Mouse (Mus musculus) left cerebral cortex, postnatal 4 days (tissue): ENCODE data around the gene Gm12394. TPM values are rescaled to one million over a fixed set of nuclear protein-coding genes. Genes with fewer than 3 reads are reported as not detected.
"Not testable (repeated sequence)": the region's sequence is repeated elsewhere in the genome, so short reads cannot be mapped to it uniquely, and the experiment has no call there.

Experiments
- DNase-seq: peaks from one replicate; pipeline ENCODE4 v3.0.0-alpha.2; 2022
- intact Hi-C: fragments of 180-260 bp; cut with DNase I; formaldehyde crosslinking; loops from one replicate; pipeline ENCODE4 v1.15.1; 2025
- total RNA-seq, 2 experiments: library from RNA; stranded (reverse); gene quantifications; 2 replicates each; pipeline ENCODE4 v1.2.3; 2021

Gm12394 gene
- total RNA-seq, 2 experiments from 2014 or later: 1.4 to 1.7 TPM

DNA sequence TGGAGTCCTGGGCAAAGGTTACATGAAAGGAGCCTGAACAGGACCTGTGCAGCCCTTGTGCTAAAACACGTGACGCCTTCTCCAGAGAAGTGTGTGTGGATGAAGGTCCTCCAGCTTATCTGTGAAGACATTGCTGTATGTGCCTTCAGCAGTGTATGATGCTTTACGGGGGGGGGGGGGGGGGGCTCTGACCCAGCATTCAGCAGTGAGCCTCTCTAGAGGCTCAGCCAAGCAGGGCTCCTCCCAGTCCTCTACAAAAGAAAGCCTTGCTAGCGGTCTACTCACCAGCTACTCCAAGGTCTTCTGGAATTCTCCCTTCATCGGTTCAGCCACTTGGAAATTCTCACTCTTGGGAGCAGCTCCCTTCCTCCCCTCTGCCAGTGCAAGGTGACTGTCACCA lies 6.9 kb upstream of the Gm12394 start:
- intact Hi-C loops, DNase-seq: not testable (repeated sequence)

DNA sequence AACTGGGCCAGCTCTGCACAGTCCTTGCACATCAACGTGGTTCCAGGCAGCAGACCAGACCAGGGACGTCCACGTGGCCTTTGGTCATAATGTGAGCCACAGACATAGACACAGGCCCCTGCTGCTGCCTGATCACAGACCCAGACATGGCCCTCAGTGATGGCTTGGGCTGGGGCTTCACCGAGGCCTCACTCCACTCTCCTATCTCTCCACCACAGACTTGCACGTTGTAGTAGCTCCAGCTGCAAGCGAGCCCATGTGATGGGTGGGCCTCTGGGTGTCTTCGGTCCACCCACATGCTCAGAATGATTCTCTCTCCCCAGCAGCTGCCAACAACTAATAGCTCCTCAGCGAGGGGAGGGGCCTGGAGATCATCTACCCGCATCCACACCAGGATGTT lies 3.9 kb upstream of the Gm12394 start:
- DNase-seq, intact Hi-C loops: not testable (repeated sequence)

DNA sequence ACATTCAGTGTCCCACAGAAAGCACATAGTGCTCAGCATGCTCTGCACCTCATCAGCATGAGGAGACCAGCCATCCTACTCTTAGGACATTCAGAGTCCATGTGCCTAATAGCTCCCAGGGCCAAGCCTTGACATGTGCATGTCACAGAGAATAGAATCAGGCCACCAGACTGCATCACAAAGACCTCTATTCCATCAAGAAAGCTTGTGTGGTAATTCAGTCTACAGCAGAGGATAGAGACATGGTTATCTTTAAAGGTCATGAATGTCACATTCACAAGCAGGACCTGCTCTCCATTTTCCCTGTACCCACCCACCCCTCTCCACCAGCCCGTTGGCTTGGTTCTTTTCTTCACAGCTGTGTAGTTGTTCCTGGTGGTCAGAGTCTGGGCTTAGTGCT lies 2.8 kb downstream of the Gm12394 start, which contains the start of gene Fam205a1:
Gene Fam205a1 (minus strand): TSS at position 101 of the 400 bp plus-strand sequence.
- DNase-seq, intact Hi-C loops: not testable (repeated sequence)

DNA sequence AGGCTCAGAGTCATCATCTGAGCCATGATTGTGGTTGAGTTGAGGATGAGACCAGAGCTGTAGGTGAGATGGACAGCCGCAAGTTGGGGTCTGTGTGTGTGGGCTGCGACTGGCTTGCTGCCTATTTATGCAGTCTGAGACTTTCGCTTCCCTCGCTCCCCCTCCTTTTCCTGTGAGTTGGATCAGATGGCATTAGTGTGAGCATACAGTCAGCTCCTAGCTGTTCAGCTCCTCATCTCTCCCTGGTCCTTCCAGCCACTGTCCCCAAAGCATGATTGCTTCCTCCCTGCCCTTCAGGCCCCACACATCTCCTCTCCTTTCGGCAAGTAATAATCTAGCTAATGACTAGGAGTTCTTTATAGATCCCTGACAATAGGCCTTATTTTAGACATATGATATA lies 82.7 kb downstream of the Gm12394 start, which contains the start of gene Ccl21a:
Gene Ccl21a (minus strand): TSS at position 101 of the 400 bp plus-strand sequence.
- DNase-seq, intact Hi-C loops: not testable (repeated sequence)

DNA sequence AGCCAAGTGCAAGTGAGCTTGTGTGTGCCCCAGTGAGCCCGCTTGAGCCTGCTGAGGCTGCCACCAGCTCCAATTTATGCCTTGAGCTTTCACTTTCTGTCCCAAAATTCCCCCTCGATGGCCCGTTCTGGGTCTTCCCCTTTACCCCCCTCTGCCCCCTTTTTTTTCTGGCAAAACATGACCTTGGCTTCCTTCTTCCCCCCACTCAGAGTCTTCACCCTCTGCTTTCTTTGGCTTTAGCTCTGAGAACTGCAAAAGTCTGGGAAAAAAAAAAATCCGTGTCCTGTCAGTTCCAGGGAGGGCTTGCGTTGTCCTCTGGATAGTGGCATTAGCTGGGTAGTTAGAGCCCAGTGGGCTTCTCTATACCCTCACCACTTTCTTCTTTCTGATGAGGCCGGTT lies 100.1 kb downstream of the Gm12394 start, which contains the start of gene Ccl19:
Gene Ccl19 (minus strand): TSS at position 101 of the 400 bp plus-strand sequence.
- DNase-seq, intact Hi-C loops: not testable (repeated sequence)

DNA sequence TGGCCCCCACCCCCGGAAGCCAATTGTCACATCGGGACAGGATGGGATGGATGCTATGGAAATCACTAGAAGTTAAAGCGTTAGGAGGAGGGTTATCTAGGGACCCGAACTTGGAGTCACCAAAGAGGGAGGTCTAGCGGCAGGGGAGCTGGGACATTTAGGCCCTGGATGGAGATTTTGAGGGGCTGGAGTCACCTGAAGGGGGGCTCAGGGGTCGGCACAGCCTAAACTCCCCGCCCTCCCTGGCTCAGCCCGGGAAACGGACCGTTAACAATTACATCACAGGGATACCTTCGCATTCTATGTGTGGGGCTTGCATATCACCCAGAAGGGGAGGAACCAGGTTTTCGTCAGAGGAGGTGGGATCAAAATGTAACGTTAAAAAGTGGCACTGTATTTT lies 121.3 kb downstream of the Gm12394 start, which contains the start of gene 4930578G10Rik:
Gene 4930578G10Rik (plus strand): TSS at position 301 of the 400 bp plus-strand sequence.
- DNase-seq, intact Hi-C loops: not testable (repeated sequence)

Other genes with a start within 250 kb of the Gm12394 start
- not detected for gene Gm10591, start 244.6 kb downstream of the Gm12394 start, total RNA-seq
- 10 to 100 TPM in 1 of 2 experiments, 1 to 10 TPM in 1; 9.3 to 11.7 TPM for gene Gm2564, start 227.1 kb downstream of the Gm12394 start, total RNA-seq
- 1 to 10 TPM in 1 of 2 experiments, not detected in 1; 2.0 TPM for gene Ccl27b, start 201.5 kb downstream of the Gm12394 start, total RNA-seq
- gene Il11ra2, start 194.9 kb downstream of the Gm12394 start, total RNA-seq: not detected
- gene 4930578G10Rik, start 121.2 kb downstream of the Gm12394 start, total RNA-seq: 1 to 10 TPM in 1 of 2 experiments, under 1 TPM in 1; 0.96 to 2.8 TPM
- not detected for gene Ccl19, start 100.2 kb downstream of the Gm12394 start, total RNA-seq
- gene Ccl21a, start 82.8 kb downstream of the Gm12394 start, total RNA-seq: not detected
- gene Fam205a1, start 2.9 kb downstream of the Gm12394 start, total RNA-seq: under 1 TPM in 1 of 2 experiments, not detected in 1; 0.16 TPM
- gene Fam205c, start 17.5 kb upstream of the Gm12394 start, total RNA-seq: 1 to 10 TPM in 1 of 2 experiments, under 1 TPM in 1; 0.42 to 1.3 TPM
- gene Phf24, start 59.9 kb upstream of the Gm12394 start, total RNA-seq: 100 to 1,000 TPM; 156 to 162 TPM
- 100 to 1,000 TPM; 152 to 156 TPM for gene Dnajb5, start 93.0 kb upstream of the Gm12394 start, total RNA-seq
- not detected for gene 1700022I11Rik, start 112.8 kb upstream of the Gm12394 start, total RNA-seq
- gene Vcp, start 143.7 kb upstream of the Gm12394 start, total RNA-seq: 100 to 1,000 TPM; 244 to 265 TPM
- gene Fancg, start 153.7 kb upstream of the Gm12394 start, total RNA-seq: 10 to 100 TPM; 15.7 to 16.8 TPM
- 10 to 100 TPM; 26.5 to 29.5 TPM for gene Pigo, start 169.0 kb upstream of the Gm12394 start, total RNA-seq
- gene Stoml2, start 174.9 kb upstream of the Gm12394 start, total RNA-seq: 10 to 100 TPM; 90.3 to 94.9 TPM
- 10 to 100 TPM; 48.8 to 57.7 TPM for gene Fam214b, start 189.4 kb upstream of the Gm12394 start, total RNA-seq
- gene Unc13b, start 202.2 kb upstream of the Gm12394 start, total RNA-seq: 10 to 100 TPM; 84.4 to 88.2 TPM